Mouse (Mus musculus) gastrocnemius, postnatal 36 days (tissue): ENCODE measurements around the gene Ccnt2. TPM values are rescaled to one million over a fixed set of nuclear protein-coding genes. Genes with fewer than 3 reads are reported as not detected.

Source experiments
- total RNA-seq, 2 experiments: library from RNA; stranded (reverse); gene quantifications; 2 replicates each; pipeline ENCODE4 v1.2.3; 2021

Gene Ccnt2
- total RNA-seq, 2 experiments from 2014 or later, result 20.2 to 22.7 TPM

Other genes with a start within 250 kb of the Ccnt2 start
- gene Tmem163, start 94.6 kb upstream of the Ccnt2 start, total RNA-seq, result not detected
- gene Acmsd, start 44.8 kb upstream of the Ccnt2 start, total RNA-seq, result not detected
- gene Map3k19, start 80.9 kb downstream of the Ccnt2 start, total RNA-seq, result not detected
- gene Rab3gap1, start 94.6 kb downstream of the Ccnt2 start, total RNA-seq, result 10 to 100 TPM; 22.8 TPM